15 mouse cellular contexts compared by ENCODE assay signal in genomic region chr19:32178161-32178560, GRCm38 (mm10).
DNase-seq lines count a peak whose midpoint lies in the region; ATAC-seq lines count a peak whose summit lies in the region.
"Had no signal": no experiment of that assay in that cellular context is flagged by ENCODE, and none has a peak within 500 bp of the region (broad histone marks: within the 10 kb centered on the region; RNA-seq: fewer than 3 reads in every experiment).

No protein-coding gene starts in this region.

- H3K9ac ChIP-seq in heart, embryonic 13.5 days = no peak overlapping the region

- H3K9me3 ChIP-seq in heart, embryonic 13.5 days = no peaks in the 10 kb centered on the region

- WGBS in heart, embryonic 13.5 days = 83% methylated on average over 2 of the region's 2 CpGs

- peaks cover 83% of the 10 kb centered on the region for H3K4me1 ChIP-seq in heart, embryonic 13.5 days

- H3K36me3 ChIP-seq in heart, embryonic 13.5 days = 0 out of 2 replicates have a peak, but pooled peaks cover 5% of the 10 kb centered on the region

- no peak for ATAC-seq in heart, embryonic 13.5 days (ENCODE audit: extremely low read depth, insufficient number of reproducible peaks, low FRiP score, low TSS enrichment)
- ATAC-seq in megakaryocyte, adult 5-6 weeks (ENCODE audit: poor library complexity, severe bottlenecking) = no peak
- ATAC-seq: activated CD4-positive, CD25-positive, alpha-beta regulatory T cell, adult 4 months; inflammation-experienced regulatory T-cells, adult 6 months had no signal

- H3K27me3 ChIP-seq in heart, embryonic 13.5 days (replicated peaks) = no peaks in the 10 kb centered on the region

- peak overlapping the region; percentile 94 for H3K27ac ChIP-seq in heart, embryonic 13.5 days (replicated peaks)

- H3K4me2 ChIP-seq in heart, embryonic 13.5 days = no peak overlapping the region

- DNase-seq in heart, adult 8-10 months (ENCODE audit: low spot score) = no peak
- DNase-seq in lung, postnatal 36 days = peak; percentile 64
- no peak for DNase-seq in lung, postnatal 14 days
- peak; percentile 51 to 72 for DNase-seq in cerebellum, postnatal 14 days
- DNase-seq in layer of hippocampus, postnatal 36 days = no peak
- DNase-seq: embryo, embryonic 11 days; heart, postnatal 14 days; kidney, postnatal 10 days; layer of hippocampus, adult 9-11 months; thymus, postnatal 14 days had no signal

- no peak overlapping the region for H3K4me3 ChIP-seq in heart, embryonic 13.5 days
- H3K4me3 ChIP-seq: erythroblast, embryonic 14.5 days had no signal

Comparison
In these comparisons a context has a peak if more than half of its experiments do, and no peak if none do; other contexts are left out.
1. DNase-seq: peak in lung, postnatal 36 days (single experiment) and cerebellum, postnatal 14 days (2 of 2); none in heart, adult 8-10 months (single experiment), lung, postnatal 14 days (single experiment) and layer of hippocampus, postnatal 36 days (0 of 2).